Mouse (Mus musculus) urinary bladder, postnatal 10 days (tissue): Measurements from ENCODE around the gene Ppm1h.
"Not testable (repeated sequence)": the region's sequence is repeated elsewhere in the genome, so short reads cannot be mapped to it uniquely, and the experiment has no call there.

Source experiments
- DNase-seq: peaks from one replicate; pipeline ENCODE4 v3.0.0; 2022; ENCODE audit warnings: low spot score

Ppm1h gene

DNA sequence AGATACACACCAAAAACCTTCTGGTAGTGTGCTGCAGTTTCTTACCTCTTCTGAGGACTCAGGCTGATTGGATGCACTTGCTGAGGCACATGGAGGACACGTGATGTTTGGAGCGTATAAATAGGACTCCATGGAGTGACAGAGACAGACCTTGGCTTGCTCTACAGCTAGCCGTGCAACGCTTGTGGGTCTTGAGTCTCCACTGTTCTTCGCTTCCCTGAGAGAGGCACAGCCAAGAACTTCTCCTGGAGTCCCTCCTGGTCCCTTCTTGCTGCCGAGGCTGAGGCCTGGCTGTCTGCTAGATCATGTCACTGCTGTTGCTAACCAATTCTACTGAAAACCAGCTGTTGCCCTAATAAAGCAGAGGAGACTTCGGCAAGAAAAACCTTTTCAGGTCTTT is 221.4 kb downstream of the Ppm1h start:
- DNase-seq, result no peak

DNA sequence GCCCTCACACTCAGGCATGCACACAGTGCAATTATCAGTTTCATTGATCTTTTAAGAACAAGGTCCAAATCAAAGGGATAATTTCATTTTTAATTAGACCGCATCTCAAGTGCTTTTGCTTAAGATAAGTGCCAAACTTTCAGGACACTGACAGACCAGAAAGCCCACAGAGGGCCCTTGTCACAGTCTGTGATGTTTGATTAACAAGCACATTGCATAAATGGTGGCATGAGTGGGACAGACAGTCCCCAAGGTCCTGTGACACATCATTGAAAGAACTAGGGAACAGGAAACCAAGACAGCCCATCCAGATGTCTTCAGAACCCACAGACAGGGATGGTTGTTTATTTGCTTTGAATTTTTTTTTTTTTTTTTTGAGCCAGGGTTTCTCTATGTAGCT is 221.9 kb downstream of the Ppm1h start:
- DNase-seq, result no peak

DNA sequence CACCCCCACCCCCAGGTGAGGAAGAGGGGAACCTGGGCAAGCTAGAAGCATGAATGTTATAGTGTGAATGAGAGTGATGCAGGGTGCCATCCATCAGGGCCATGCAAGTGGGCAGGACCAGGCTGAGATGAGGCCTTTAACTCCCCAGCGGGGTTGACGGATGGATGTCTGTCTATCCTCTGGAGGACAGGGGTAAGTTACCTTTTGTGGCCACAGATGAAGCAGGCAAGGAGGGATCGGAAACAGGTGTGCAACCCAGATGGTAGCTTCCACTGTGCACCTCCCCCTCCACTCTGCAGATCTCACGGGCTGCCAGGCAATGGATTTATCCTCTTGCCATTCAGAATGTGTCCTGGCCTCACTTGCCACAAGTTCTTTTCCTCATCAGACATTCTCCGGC is 222.8 kb downstream of the Ppm1h start:
- no peak for DNase-seq

DNA sequence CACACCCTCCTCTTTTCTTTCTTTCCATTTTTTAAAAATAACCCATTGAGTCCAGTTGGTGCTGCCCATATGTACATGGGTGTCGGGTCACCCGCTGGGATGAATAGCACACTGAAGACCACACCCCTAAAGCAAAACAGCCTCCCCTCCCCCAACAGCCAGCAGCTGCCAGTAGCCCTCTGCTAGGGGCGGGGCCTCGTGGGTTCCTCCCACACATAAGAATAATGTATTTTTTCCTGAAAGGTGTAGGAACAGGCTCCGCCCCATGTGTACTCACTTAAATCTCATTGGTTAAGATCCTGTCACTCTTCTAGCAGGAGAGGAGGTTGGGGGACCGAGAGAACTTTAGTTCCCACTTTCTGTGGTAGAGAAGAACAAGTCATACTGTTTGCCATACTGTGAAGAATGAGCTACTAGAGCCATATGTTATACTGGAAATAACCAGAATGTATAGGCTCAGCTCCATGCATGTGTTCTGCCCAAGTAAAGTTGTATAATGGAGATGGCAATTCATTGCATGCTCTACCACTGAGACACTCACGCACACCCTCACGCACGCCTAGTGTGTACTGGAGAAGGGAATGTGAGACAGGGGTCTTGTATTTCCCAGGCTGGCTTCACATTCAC is 231.0 kb downstream of the Ppm1h start:
- DNase-seq, result no peak

DNA sequence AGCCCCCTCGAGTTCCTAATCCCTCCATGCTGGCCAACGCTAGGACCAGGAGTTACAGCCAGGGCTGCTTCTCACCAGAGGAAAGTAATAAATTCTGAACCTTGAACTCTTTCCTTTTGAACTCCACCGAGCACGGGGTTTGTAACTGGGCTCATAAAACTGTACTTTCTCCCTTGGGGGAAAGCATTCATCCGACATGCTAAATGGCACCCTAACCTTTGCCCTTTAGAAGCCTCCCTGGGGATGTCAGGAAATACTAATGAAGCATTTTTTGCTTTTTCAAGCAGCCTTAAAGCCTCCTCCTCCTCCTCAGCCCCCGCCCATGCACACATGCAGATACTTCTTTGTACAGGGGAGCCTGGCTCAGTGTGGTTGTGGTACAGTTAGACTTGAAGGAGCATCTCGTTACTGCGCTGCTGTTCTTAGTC is 232.2 kb downstream of the Ppm1h start:
- no peak for DNase-seq

DNA sequence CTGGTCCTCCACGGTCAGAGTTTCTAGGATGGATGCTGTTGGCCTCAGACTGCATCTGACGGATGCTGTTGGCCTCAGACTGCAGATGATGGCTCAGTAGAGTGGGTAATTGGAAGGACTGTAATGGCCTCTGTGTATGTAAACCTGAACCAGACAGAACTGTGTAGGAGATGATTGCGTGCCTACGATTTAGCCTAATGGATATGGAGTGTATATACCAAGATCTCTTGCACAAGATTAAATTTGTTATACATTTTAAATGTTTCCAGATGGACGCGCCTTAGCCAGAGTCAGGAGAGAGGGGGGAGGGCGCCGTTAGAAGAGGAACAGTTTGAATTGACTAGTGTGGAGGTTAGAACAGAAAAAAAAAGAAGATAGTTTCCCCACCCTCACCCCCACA is 233.1 kb downstream of the Ppm1h start:
- no peak for DNase-seq

DNA sequence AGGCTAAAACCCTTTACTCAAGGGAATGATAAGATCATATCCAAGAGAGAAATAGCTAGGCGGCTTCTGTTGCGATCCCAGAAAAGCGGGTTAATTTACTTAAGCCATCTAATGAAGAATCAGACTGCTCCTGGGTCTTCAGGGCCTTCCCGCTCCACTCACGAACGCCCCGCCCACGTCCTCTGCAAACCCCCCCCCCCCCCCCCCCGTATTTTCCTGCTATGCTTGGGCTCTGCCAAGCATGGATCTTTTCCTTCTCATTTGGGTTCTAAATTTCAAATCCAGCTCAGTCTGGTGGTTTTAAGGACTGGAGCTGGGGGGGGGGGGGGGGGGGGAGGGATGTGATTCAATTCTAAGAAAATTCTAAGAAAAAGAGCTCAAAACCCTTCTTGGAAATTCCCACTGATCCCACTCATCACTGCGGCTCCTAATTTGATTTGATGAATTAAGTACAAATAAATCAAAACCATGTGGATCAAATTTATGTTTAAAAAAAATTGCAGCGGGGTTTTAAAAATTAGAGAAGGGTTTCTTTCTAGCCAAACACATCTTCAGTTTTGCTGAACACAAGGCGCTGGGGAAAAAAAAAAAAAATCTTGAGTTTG is 233.6 kb downstream of the Ppm1h start:
- no peak for DNase-seq

DNA sequence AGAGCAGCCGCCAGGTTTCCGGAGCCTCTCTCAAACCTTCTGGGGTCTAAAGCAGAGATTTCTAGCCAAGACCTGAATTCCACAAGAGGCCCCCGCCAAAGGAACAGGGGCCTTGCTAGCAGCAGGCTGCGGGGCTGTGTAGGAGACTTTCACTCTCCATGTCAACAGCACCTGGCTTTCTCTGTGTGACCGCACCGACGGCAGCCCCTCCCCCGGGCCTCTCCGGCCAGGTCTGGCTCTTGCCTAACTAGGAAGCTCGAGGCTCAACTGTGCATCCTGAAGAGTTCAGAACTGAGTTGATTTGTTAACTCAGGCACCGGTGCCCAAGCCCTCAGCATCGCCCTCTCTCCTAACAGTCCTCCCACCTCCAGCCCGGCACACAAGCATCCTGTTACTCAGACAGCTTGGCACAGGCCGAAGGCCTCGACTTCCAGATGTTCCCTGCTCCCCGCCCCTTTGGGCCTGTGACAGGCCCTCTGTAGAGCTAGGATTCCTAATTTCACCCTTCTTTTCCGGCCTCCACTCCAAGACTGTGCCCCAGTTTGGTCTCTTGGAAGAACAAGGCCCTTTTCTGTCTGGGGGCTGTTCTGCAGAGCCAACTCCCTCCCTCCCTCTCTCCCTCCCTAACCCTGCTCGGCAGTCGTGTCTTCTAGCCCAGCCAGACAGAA is 234.3 kb downstream of the Ppm1h start:
- no peak for DNase-seq

DNA sequence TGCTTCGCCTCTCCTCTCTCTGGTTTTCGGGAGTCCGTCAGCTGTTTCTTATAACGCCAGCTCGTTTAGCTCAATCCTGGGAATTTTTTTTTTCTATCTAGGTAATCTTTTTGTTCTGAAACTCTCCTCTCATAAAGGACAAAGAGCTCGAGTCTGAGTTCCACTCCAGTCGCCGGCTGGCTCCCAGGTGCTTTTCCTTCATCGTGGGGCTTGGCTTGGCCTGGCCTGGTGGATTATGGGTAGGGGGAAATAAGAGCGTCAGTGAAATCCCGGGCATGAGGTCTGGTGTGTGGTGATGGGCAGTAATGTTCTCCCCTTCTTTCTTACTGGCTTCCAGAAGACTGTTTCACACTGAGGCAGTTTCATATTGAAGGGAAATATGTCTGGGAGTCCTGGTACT is 234.8 kb downstream of the Ppm1h start:
- no peak for DNase-seq

DNA sequence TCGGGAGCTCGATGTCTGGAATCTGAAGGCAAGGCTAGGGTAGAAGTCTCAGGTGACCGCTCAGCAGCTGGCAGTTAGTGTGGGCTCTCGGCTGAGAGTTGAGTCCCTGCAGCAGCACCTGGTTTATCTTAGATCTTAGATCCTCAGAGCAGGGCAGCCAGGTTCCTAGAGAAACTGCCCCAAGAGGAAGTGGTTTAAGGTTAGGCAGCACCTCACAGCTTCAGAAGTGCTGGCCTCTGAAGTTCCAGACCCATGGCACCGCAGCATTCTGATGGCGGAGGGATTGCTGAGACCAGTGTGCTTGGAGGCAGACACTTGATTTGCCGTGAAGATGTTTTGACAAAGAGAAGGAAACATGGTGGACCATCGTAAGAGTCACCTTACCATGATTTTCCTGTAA is 237.3 kb downstream of the Ppm1h start:
- no peak for DNase-seq

DNA sequence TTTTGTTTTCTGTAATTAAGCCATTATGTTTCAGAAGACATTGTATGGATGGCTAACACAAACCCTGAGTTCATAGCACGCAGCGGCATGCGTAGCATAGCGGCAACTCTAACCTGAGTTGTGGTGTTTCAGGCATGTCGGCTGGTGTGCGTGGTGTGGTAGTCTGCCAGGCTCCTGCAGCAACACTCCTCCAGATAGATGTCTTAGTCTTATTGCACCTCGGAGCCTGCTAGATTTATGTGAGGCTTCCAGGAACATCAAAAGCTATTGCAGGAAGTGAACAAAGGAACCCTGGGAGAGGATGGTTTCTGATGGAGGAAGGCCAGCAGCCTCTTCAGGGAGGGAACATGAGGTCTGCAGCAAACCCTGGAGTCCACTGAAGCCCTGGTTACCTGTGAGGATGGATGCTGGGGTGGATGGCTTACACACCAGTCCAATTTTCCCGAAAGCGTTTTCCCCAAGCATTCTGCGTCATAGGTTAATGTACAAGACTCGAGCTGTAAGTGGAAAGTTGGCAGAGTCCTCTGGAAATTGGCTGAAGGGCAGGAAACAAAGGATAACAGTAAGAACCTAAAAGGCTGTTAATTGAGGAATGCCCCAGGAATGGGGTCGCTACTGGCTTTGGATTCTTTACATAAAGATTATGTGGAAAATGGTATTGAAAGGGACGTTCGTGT is 239.2 kb downstream of the Ppm1h start:
- no peak for DNase-seq

DNA sequence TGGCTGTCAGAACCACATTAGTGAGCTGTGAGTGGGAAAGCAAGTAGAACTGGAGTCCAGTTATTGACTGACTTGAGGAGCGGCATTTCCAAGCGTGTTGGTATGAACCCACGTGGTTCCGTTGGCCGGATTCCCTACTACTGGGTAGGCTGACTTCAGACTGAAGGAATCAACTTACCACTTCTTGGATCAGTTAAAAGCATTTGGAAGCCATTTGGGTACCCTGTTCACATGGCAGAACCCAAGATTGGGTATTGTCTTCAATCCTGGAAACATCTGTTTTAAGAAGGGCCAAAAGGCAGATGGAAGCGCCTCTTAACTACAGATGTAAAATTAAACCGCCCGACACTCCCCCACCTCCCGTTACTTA is 239.7 kb downstream of the Ppm1h start:
- no peak for DNase-seq

DNA sequence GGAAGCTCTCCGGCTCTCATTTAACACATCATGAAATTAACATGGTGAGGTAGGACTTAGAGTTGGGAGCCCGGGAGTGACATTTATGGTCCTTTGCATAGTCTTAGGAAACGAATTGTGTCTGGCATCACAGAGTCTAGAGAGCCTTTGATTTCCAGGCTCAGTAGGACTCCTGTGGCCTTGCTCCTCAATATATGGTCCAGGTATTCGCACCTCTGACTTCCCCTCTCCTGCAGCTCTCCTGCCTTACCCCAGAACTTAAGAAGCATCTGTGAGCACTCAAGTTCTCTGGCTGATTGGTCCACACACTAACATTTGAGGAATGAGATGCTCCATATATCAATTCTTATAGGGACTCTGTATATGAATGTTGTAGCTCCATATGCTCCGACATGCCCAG is 240.2 kb downstream of the Ppm1h start:
- DNase-seq, result no peak

DNA sequence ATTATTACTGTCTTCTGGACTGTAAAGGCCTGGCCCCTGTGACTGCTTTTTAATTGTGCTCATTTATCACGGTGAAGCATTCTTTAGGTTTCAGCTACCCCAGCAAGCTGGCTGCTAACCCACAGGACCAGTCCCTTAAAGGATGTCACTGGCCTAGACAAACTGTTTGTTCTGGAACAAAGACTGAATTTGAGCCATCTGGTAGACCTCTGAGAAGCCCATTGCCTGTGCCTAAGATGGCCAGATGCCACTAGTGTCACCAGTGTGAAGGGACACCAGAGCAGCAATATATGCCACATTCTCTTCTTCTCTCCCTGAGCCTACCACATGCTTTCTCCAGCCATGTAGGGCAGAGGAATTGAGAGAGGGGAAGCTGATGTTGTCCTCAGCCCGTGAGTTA is 240.9 kb downstream of the Ppm1h start:
- no peak for DNase-seq

DNA sequence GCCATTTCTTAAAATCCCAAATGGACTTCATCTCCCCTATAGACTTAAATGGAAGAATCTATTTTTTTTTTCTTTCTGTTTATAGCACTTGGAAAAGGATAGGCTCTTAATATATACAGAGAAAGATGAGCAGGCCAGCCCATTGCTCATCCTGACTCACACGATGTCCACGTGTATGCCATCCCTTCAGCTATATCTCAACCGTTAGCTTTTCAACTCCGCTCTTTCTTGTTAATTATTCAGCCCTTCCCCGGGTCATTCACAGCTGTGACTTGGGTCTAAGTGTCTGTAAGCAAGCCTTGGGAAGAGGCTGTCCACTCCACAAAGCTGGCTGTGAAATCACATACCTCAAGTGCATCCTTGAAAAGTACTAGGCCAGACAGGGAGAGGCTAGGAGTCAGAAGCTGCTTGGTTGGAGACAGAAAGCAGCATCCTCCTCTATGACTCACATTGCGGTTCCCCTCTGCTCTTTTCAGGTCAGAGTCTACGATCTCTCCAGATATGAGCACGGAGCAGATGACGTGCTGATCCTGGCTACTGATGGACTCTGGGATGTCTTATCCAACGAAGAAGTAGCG is 241.7 kb downstream of the Ppm1h start:
- no peak for DNase-seq

DNA sequence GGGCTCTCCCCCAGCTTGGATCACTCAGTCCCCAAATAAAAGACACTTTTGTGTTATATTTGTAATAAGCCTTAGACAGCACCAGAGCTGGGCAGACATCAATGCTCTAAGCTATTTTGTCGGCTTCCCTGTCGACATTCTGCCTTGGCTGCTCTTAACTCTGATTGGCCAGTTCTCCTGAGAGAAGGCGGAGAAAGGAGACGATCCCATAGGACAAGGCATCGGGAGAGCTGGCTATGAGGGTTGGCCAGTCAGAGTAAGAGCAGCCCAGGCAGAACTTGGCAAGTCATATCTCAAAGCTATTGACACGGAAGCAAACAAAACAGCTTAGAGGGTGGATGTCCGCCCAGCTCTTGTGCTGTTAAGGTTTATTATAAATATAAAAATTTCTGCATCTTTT is 243.7 kb downstream of the Ppm1h start:
- no peak for DNase-seq

DNA sequence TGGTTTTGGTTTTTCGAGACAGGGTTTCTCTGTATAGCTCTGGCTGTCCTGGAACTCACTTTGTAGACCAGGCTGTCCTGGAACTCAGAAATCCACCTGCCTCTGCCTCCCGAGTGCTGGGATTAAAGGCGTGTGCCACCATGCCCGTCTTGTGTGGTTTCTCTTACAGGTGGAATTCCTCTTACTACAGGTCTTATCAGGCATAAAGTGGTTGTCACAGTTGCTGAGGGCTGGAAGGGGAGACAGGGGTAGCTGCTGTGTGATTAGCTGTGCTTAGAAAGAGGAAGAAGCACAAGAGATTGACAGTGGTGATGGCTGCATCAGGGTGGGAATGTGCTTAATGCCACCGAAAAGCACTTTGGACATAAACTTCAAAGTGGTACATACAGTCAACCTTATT is 246.0 kb downstream of the Ppm1h start:
- DNase-seq, result not testable (repeated sequence)

DNA sequence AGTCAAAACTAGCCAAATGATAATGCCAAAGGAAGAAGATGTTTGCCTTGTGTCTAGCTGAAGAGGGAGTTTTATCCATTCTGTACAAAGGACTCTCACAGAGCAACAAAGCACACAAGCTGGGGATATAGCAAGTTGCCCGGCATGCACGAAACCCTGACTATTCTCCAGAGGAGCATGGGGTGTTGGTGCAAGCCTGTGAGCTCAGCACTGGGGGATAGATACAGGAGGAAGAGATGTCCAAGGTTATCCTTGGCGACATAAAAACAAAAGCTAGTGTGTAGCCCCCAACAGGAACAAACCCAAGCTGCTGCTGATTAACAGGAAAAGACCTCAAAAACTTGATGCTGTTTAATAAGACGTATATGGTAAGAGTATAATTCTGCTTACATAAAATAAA is 247.7 kb downstream of the Ppm1h start:
- no peak for DNase-seq

DNA sequence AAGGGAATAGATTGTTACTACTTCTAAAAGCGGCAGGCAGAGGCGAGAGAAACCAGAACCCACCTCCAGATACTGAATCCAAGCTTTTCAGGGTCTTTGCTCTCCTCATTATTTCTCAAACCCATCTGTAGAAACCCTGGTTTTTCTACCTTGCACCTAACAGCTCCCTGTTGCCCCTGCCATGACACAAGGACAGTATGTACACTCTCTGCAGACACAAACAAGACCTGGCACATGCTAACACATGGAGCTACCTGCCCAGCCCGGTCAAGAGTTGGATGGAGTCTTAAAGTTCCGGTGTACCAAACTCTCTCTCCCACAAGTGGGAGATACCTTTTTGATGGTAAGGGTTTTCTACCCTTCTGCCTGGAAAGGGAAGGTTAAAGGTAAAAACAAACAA is 252.0 kb downstream of the Ppm1h start:
- no peak for DNase-seq

DNA sequence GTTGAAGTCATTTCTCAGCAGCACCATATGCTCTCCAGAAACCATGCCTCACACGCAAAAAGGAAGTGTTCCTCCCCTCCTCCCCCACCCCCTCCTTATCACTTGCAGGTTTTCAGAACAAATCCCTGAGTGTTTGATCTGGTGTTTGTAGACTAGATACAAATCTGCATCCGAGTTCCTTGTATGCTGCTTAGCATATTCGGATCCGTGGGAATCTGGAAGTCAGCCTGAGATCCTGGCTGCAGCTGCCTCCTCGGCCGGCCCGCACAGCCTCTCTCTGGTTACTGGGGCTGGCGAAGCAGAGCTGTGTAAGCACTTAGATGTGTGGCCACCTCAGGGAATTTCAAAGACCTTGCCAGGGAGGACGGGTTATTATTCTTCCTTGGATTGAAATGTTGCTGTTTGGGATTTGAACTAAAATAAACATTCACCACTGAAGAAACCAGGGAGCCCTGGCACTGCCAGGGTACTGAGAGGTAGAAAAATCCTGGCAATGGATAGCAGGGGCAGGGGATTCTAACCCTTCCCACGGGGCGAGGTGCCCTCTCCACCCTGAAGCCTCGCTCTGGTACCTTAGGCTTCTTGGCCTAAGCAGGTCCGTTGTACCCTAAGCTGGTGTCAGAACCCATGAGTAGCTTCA is 252.8 kb downstream of the Ppm1h start:
- DNase-seq, result no peak

DNA sequence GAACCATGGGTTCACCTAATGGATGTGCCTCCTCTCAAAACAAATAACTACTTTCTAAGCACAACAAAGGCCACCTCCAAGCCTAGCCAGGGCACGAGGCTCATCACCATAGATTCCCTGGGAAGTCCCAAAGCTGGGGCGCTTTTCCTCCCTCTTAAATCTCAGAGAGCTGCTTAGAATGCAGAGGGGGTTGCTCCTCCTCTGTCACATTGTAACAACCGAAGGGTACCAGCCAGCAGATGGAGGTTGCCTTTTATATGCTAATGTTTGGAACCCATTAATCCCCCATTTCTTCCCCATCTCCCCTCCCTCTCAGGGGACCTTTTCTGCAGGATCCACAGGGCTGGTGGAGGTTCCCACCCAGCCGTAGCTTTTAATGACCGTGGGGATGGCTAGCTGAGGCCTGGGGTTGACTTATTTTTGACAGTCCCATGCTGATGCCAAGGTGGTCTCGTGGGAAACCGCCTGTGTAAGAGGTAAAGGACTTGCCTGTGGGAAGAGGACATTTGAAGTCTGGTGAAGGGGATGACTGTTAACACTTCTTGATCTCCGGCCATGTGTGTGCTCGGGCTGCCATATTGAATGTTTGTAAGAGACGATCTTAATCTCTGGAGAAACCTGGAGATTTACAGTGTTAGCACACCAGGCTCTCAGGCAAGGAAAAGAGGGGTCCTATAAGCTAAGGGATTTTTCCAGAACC is 253.4 kb downstream of the Ppm1h start:
- DNase-seq, result no peak
